Comparison of ENCODE assay signal across 26 mouse cellular contexts in the genomic region with DNA sequence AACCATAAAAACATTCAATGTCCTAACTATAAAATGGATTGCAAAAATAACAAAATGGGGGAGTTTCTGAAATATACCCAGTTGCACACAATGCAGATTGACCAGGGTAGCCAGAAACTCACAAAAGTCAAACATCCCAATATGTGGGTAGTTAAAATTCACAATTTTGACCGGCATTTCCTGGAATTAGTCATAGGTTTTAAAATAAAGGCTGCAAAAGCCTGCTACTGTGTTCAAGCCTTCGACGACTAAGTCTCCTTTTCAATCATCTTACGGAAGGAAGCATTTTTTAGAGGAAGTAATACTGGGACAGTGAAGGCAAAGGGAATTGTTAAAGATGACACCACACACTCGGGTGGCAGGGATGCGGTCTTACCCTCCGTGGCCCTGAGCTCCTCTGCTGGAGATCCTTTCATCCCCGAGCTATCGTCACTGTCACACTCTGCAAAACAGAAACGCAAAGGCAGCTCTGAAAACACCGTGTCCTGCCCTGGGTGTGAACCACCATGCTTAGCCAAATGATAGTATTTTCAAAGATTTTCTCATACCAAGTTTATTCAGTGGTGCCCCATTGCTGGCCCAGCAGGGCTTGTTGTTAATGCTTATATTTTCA.
"Had no signal": no experiment of that assay in that cellular context is flagged by ENCODE, and none has a peak within 500 bp of the region (broad histone marks: within the 10 kb centered on the region; RNA-seq: fewer than 3 reads in every experiment).

No protein-coding gene starts in this region.

- H3K4me2 ChIP-seq: embryonic facial prominence, embryonic 12.5 days; embryonic facial prominence, embryonic 13.5 days; embryonic facial prominence, embryonic 15.5 days; forebrain, embryonic 12.5 days; forebrain, embryonic 13.5 days; forebrain, embryonic 15.5 days had no signal

- H3K9me3 ChIP-seq: embryonic facial prominence, embryonic 10.5 days; embryonic facial prominence, embryonic 12.5 days; embryonic facial prominence, embryonic 13.5 days; embryonic facial prominence, embryonic 15.5 days; forebrain, embryonic 10.5 days; forebrain, embryonic 12.5 days; forebrain, embryonic 13.5 days; forebrain, embryonic 15.5 days had no signal

- H3K27me3 ChIP-seq: embryonic facial prominence, embryonic 12.5 days; embryonic facial prominence, embryonic 13.5 days; embryonic facial prominence, embryonic 15.5 days; forebrain, embryonic 12.5 days; forebrain, embryonic 13.5 days; forebrain, embryonic 15.5 days had no signal

- H3K4me1 ChIP-seq: embryonic facial prominence, embryonic 15.5 days; forebrain, embryonic 12.5 days; forebrain, embryonic 13.5 days; forebrain, embryonic 15.5 days had no signal

- H3K4me3 ChIP-seq: embryonic facial prominence, embryonic 10.5 days; embryonic facial prominence, embryonic 12.5 days; embryonic facial prominence, embryonic 13.5 days; embryonic facial prominence, embryonic 15.5 days; erythroblast, embryonic 14.5 days; forebrain, embryonic 10.5 days; forebrain, embryonic 12.5 days; forebrain, embryonic 13.5 days; forebrain, embryonic 15.5 days; gastrocnemius, adult 2 months; heart, adult 2 months had no signal

- H3K27ac ChIP-seq: embryonic facial prominence, embryonic 10.5 days; embryonic facial prominence, embryonic 12.5 days; embryonic facial prominence, embryonic 13.5 days; embryonic facial prominence, embryonic 15.5 days; forebrain, embryonic 10.5 days; forebrain, embryonic 12.5 days; forebrain, embryonic 13.5 days; forebrain, embryonic 15.5 days; gastrocnemius, adult 2 months; heart, adult 2 months had no signal

- ATAC-seq: forebrain, embryonic 13.5 days; forebrain, embryonic 14.5 days; forebrain, embryonic 15.5 days; forebrain, embryonic 16.5 days; forebrain, postnatal 0 days had no signal

- H3K9ac ChIP-seq: embryonic facial prominence, embryonic 12.5 days; embryonic facial prominence, embryonic 13.5 days; embryonic facial prominence, embryonic 15.5 days; forebrain, embryonic 12.5 days; forebrain, embryonic 13.5 days; forebrain, embryonic 15.5 days; forebrain, postnatal 0 days had no signal

- DNase-seq: cerebellum, adult 8-10 months; cerebellum, adult 9-10 months; cerebellum, adult 9-11 months; cerebellum, postnatal 10 days; cerebellum, postnatal 14 days; cerebellum, postnatal 25 days; cerebellum, postnatal 36 days; embryo, embryonic 11 days; forebrain, postnatal 0 days; gastrocnemius, adult 2 months; gastrocnemius, postnatal 10 days; gastrocnemius, postnatal 14 days; gastrocnemius, postnatal 25 days; heart, adult 18-20 months; heart, adult 2 months had no signal
